Mouse (Mus musculus): Measurements from ENCODE around the gene Trmt5. TPM values are rescaled to one million over a fixed set of nuclear protein-coding genes. Genes with fewer than 3 reads are reported as not detected.

The Trmt5 gene
- polyA plus RNA-seq, 1 experiment from 2014 or later: 14.8 TPM

DNA sequence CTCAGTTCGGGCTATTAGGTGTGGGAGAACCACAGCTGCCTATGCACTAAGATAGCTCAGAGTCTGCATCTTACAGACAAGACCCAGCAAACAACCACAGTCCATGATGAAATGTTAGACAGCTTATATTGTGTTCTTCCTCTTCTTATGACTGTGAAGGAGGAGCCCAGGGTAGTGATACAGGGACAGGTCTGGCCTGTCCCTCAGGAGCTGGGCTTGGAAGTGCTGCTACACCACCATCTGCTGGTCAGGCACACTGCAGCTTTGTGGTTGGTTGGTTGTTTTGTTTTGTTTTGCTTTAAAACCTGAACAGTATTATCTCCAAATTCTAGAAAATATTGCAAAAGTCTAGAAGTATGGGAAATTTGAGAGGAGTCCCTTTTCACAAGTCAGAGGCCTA, 38.2 kb upstream of the Trmt5 start:
- DNase-seq (ENCODE audit: low spot score) (no peak), ATAC-seq (no peak)
- H3K4me1 ChIP-seq (ENCODE audit: control insufficient read depth, insufficient read depth, low read length): no peaks in the 10 kb centered on the region
- no peaks in the 10 kb centered on the region for H3K36me3 ChIP-seq (ENCODE audit: control insufficient read depth, insufficient read depth, low read length)
- no peak overlapping the region for H3K4me2 ChIP-seq (ENCODE audit: low read length)
- no peak overlapping the region for H3K27ac ChIP-seq (ENCODE audit: low read depth, low read length)
- H3K9me3 ChIP-seq (replicated peaks; ENCODE audit: control insufficient read depth, low read length): no peaks in the 10 kb centered on the region
- no peaks in the 10 kb centered on the region for H3K27me3 ChIP-seq (replicated peaks; ENCODE audit: control insufficient read depth, insufficient read depth, low read length)
- WGBS: 100% methylated on average over 1 of the region's 1 CpGs
- no peak overlapping the region for H3K4me3 ChIP-seq (ENCODE audit: low read depth, low read length)
- no peak overlapping the region for H3K9ac ChIP-seq (ENCODE audit: low read length)

DNA sequence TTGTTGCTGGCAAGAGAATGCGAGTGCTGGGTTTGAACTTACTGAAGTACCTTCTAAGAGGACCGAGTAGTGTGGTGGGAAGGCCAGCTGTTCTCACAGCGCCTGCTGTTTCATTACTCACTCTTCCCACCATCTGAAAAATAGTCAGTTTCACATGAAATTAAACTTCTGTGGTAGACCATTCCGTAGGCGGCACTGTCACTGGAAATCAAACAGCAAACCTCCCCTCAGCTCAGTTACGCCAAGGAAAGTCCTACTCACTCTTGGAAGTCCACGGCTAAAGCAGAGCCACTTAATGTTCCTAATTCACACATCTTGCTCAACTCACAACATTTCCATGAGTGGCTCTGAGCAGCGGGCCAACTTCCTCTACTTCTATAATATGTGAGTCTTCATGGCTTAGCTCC, 37.7 kb upstream of the Trmt5 start:
- Histone ChIP-seq H3K36me3 (ENCODE audit: control insufficient read depth, insufficient read depth, low read length) (no peaks in the 10 kb centered on the region), H3K4me3 (ENCODE audit: low read depth, low read length) (no peak overlapping the region), H3K9ac (ENCODE audit: low read length) (no peak overlapping the region), H3K27ac (ENCODE audit: low read depth, low read length) (no peak overlapping the region), H3K9me3 (replicated peaks; ENCODE audit: control insufficient read depth, low read length) (no peaks in the 10 kb centered on the region), H3K27me3 (replicated peaks; ENCODE audit: control insufficient read depth, insufficient read depth, low read length) (no peaks in the 10 kb centered on the region), H3K4me2 (ENCODE audit: low read length) (no peak overlapping the region), H3K4me1 (ENCODE audit: control insufficient read depth, insufficient read depth, low read length) (no peaks in the 10 kb centered on the region)
- no peak for DNase-seq (ENCODE audit: low spot score)
- no peak for ATAC-seq
- 96% methylated on average over 8 of the region's 8 CpGs for WGBS

DNA sequence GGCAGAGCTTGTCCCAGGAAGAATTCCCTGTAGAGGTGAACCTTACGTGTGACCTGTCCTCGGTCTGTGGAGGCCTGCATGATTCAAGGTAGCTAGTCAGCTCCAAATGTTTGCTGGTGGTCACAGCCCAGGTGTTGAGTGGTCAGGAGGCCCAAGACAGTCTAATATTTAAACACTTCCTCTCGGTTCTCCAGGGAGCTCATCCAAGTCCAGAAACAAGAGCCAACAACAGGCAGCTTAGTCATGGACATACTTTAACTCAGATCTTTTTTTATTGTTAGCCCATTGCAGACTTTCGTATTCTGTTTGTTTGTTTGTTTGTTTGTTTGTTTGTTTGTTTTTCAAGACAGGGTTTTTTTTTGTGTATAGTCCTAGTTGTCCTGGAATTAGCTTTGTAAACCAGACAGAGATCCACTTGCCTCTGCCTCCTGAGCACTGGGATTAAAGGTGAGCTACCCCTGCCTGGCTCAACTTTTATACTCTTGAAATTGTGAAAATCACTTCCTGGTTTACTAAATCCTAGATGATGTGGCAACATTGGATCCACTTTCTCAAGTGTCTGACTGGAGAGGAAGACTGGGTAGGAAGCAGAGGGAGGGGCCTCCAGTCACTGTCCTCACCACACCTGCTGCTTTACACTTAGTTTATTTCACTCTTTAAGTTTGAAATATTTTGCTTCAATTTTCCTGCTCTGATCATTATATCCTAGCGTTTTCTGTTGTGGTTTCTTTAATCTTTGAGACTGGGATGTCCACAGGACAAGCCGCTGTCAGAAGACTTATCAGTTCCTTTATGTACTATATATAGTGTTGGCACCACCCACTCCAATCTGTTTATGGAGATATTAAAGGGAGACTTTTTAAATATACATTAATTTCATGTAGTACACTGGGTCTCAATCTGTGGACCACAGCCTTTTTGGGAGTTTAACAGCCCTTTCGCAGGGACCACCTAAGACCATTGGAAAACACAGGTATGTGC, 31.5 kb upstream of the Trmt5 start:
- Histone ChIP-seq H3K36me3 (ENCODE audit: control insufficient read depth, insufficient read depth, low read length) (no peaks in the 10 kb centered on the region), H3K27me3 (replicated peaks; ENCODE audit: control insufficient read depth, insufficient read depth, low read length) (no peaks in the 10 kb centered on the region), H3K9me3 (replicated peaks; ENCODE audit: control insufficient read depth, low read length) (no peaks in the 10 kb centered on the region), H3K4me3 (ENCODE audit: low read depth, low read length) (no peak overlapping the region), H3K27ac (ENCODE audit: low read depth, low read length) (no peak overlapping the region), H3K4me2 (ENCODE audit: low read length) (no peak overlapping the region), H3K9ac (ENCODE audit: low read length) (no peak overlapping the region), H3K4me1 (ENCODE audit: control insufficient read depth, insufficient read depth, low read length) (no peaks in the 10 kb centered on the region)
- ATAC-seq (no peak), DNase-seq (ENCODE audit: low spot score) (no peak)
- 92% methylated on average over 7 of the region's 7 CpGs for WGBS

DNA sequence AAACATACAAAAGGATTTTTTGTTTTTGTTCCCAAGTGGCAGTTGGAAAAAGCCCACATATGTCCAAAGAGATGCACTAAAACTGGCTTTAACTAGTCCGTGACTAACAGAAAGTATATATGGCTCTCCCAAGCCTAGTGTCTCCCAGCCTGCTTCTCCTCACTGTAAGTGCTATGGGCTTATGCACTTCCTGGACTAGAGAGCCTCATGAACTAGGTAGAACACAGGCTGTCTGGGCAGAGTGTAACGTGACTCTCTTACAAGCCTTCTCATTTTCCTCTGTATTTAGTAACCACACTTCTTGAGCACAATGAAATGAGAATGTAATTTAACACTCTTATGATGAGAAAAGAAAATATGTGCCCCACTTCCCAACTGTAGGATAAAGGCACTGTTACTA, 22.2 kb upstream of the Trmt5 start:
- WGBS: 87% methylated on average over 2 of the region's 2 CpGs
- Histone ChIP-seq H3K27ac (ENCODE audit: low read depth, low read length) (no peak overlapping the region), H3K4me1 (ENCODE audit: control insufficient read depth, insufficient read depth, low read length) (no peaks in the 10 kb centered on the region)

DNA sequence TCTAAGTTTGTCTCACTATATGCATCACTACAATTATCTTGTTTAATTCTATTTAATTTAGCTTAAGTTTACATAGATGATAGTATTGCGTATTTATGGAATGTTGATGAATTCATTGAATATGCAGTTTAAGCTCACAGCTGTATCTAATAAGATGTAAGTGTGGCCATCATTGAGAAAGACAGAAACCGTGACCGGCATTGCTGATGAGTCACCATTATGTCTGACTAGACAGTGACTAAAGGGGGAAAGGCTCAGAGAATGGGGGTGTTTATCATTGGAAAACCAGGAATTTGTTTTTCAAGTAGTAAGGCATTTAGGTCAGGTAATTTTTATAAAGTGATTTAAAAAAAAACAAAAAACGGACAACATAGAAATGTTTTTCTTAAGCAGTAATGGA, 21.2 kb upstream of the Trmt5 start:
- Histone ChIP-seq H3K9me3 (replicated peaks; ENCODE audit: control insufficient read depth, low read length) (no peaks in the 10 kb centered on the region), H3K27ac (ENCODE audit: low read depth, low read length) (no peak overlapping the region), H3K27me3 (replicated peaks; ENCODE audit: control insufficient read depth, insufficient read depth, low read length) (no peaks in the 10 kb centered on the region), H3K9ac (ENCODE audit: low read length) (no peak overlapping the region), H3K4me2 (ENCODE audit: low read length) (no peak overlapping the region), H3K4me1 (ENCODE audit: control insufficient read depth, insufficient read depth, low read length) (no peaks in the 10 kb centered on the region), H3K4me3 (ENCODE audit: low read depth, low read length) (no peak overlapping the region), H3K36me3 (ENCODE audit: control insufficient read depth, insufficient read depth, low read length) (no peaks in the 10 kb centered on the region)
- WGBS: 92% methylated on average over 4 of the region's 4 CpGs
- ATAC-seq (no peak), DNase-seq (ENCODE audit: low spot score) (no peak)

More for the DNA sequence above, 22.2 kb upstream of the Trmt5 start:
- H3K36me3 ChIP-seq (ENCODE audit: control insufficient read depth, insufficient read depth, low read length): no peaks in the 10 kb centered on the region
- H3K4me2 ChIP-seq (ENCODE audit: low read length): no peak overlapping the region
- no peak overlapping the region for H3K4me3 ChIP-seq (ENCODE audit: low read depth, low read length)
- H3K27me3 ChIP-seq (replicated peaks; ENCODE audit: control insufficient read depth, insufficient read depth, low read length): no peaks in the 10 kb centered on the region
- ATAC-seq (no peak), DNase-seq (ENCODE audit: low spot score) (no peak)
- H3K9me3 ChIP-seq (replicated peaks; ENCODE audit: control insufficient read depth, low read length): no peaks in the 10 kb centered on the region
- H3K9ac ChIP-seq (ENCODE audit: low read length): no peak overlapping the region

DNA sequence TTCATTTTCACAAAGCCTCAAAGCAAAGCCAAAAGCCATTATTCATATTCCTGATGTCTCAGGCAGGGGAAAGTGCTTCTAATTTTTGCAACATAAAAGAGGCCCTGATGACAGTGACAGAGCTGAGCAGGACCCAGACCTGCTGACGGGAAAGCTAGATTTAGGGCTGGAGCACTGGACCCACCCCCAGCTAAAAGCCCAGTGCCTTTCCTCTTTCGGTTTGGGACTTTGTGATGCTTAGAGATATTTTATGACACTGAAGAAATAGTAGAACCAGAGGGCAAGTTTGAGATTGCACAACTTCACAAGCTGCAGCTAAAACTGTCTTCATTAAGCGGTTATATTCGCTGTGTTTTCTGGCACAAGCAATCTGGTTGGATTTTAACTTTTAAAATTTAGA, 18.1 kb upstream of the Trmt5 start:
- no peaks in the 10 kb centered on the region for H3K36me3 ChIP-seq (ENCODE audit: control insufficient read depth, insufficient read depth, low read length)
- H3K9ac ChIP-seq (ENCODE audit: low read length): no peak overlapping the region
- no peak overlapping the region for H3K4me3 ChIP-seq (ENCODE audit: low read depth, low read length)
- no peak for DNase-seq (ENCODE audit: low spot score)
- no peak overlapping the region for H3K27ac ChIP-seq (ENCODE audit: low read depth, low read length)
- no peaks in the 10 kb centered on the region for H3K27me3 ChIP-seq (replicated peaks; ENCODE audit: control insufficient read depth, insufficient read depth, low read length)
- no peaks in the 10 kb centered on the region for H3K4me1 ChIP-seq (ENCODE audit: control insufficient read depth, insufficient read depth, low read length)
- 93% methylated on average over 4 of the region's 4 CpGs for WGBS
- no peaks in the 10 kb centered on the region for H3K9me3 ChIP-seq (replicated peaks; ENCODE audit: control insufficient read depth, low read length)
- no peak overlapping the region for H3K4me2 ChIP-seq (ENCODE audit: low read length)
- ATAC-seq: no peak

DNA sequence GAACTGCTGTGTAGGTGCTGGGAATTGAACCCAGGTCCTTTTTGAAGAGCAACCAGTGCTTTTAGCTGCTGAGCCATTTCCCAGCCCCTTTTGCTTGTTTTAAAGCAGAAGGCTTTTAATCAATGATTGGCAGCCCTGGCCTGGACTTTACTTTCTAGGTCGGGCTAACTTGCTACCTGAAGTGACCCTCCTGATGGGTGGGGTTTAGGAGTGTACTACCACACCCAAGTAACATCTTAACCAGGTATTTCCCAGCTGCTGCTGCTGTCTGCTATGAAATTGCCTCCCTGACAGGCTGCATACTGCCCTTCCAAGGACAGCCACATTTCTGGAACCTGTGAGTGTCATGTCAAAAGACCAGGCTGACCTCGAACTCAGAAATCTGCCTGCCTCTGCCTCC, 14.0 kb upstream of the Trmt5 start:
- DNase-seq (ENCODE audit: low spot score) (no peak), ATAC-seq (no peak)
- Histone ChIP-seq H3K27ac (ENCODE audit: low read depth, low read length) (no peak overlapping the region), H3K9ac (ENCODE audit: low read length) (no peak overlapping the region), H3K36me3 (ENCODE audit: control insufficient read depth, insufficient read depth, low read length) (no peaks in the 10 kb centered on the region), H3K9me3 (replicated peaks; ENCODE audit: control insufficient read depth, low read length) (no peaks in the 10 kb centered on the region), H3K4me2 (ENCODE audit: low read length) (no peak overlapping the region), H3K4me1 (ENCODE audit: control insufficient read depth, insufficient read depth, low read length) (no peaks in the 10 kb centered on the region), H3K27me3 (replicated peaks; ENCODE audit: control insufficient read depth, insufficient read depth, low read length) (no peaks in the 10 kb centered on the region), H3K4me3 (ENCODE audit: low read depth, low read length) (no peak overlapping the region)
- 84% methylated on average over 2 of the region's 2 CpGs for WGBS

DNA sequence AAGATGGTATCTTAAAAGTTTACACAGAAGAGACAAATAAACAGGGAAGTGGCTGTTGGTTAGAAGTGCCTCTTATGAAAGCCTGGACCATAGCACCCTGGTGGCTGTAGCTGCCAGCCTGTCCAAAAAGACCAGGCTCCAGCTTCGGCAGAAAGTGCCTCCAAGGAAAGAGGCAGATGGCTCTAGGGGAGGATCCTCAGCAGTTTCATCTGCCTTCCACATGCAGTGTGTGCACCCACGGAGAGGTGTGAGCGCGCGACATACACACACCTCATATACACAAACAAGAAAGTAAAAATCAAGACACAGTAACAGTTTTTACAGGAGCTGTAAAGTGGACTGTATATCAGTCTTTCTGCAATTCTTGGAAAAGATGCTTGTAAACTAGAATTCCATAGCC, 12.1 kb upstream of the Trmt5 start:
- Histone ChIP-seq H3K4me2 (ENCODE audit: low read length) (no peak overlapping the region), H3K4me3 (ENCODE audit: low read depth, low read length) (no peak overlapping the region), H3K36me3 (ENCODE audit: control insufficient read depth, insufficient read depth, low read length) (peaks cover 6% of the 10 kb centered on the region; the same call in 1 of the 2 replicates), H3K27me3 (replicated peaks; ENCODE audit: control insufficient read depth, insufficient read depth, low read length) (no peaks in the 10 kb centered on the region), H3K27ac (ENCODE audit: low read depth, low read length) (no peak overlapping the region), H3K9ac (ENCODE audit: low read length) (no peak overlapping the region), H3K4me1 (ENCODE audit: control insufficient read depth, insufficient read depth, low read length) (no peaks in the 10 kb centered on the region), H3K9me3 (replicated peaks; ENCODE audit: control insufficient read depth, low read length) (no peaks in the 10 kb centered on the region)
- DNase-seq (ENCODE audit: low spot score) (no peak), ATAC-seq (no peak)
- 90% methylated on average over 5 of the region's 5 CpGs for WGBS

DNA sequence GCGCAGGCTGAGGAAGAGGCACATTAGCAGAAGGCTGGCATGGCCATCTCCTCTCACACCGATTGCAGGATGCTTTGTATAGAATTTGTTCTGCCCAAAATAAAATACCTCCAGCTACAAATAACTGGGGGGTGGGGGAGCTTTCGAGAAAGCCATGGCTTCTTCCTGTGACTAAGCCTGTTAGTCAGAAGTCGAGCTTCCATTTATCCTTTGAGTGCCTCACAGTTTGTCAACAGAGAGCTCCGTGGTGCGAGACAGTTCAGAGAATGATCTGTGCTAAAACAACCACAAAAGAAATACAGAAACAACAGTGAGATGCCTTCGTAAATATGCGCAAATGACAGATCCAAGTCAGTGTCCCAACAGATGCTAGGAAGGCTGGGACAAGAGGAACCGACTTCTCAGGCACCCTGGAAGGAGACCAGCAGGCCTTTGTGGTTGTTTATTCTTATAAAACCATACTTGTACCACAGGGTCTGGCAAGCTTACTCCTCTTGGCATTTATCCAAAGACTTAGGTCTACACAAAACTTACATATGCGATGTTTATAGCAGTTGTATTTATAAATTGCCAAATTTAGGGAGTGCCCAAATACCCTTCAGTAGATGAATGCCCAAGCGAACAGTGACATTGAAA, 9.1 kb upstream of the Trmt5 start:
- peak; percentile 17 for DNase-seq (ENCODE audit: low spot score)
- Histone ChIP-seq H3K4me2 (ENCODE audit: low read length) (no peak overlapping the region), H3K36me3 (ENCODE audit: control insufficient read depth, insufficient read depth, low read length) (peaks cover 6% of the 10 kb centered on the region; the same call in 1 of the 2 replicates), H3K9ac (ENCODE audit: low read length) (no peak overlapping the region), H3K9me3 (replicated peaks; ENCODE audit: control insufficient read depth, low read length) (no peaks in the 10 kb centered on the region), H3K27ac (ENCODE audit: low read depth, low read length) (no peak overlapping the region), H3K4me1 (ENCODE audit: control insufficient read depth, insufficient read depth, low read length) (no peaks in the 10 kb centered on the region), H3K27me3 (replicated peaks; ENCODE audit: control insufficient read depth, insufficient read depth, low read length) (no peaks in the 10 kb centered on the region), H3K4me3 (ENCODE audit: low read depth, low read length) (no peak overlapping the region)
- WGBS: 83% methylated on average over 11 of the region's 11 CpGs
- ATAC-seq: no peak

Measured in forebrain, embryonic 14.5 days (tissue).